Mouse (Mus musculus) monocyte, adult 5-6 weeks (primary cell): ENCODE data around the gene Ggact. TPM values are rescaled to one million over a fixed set of nuclear protein-coding genes. Genes with fewer than 3 reads are reported as not detected.

Experiments used
- ATAC-seq: fragments of 153-309, 156-312 bp; replicated peaks from 2 replicates; pipeline ENCODE4 v1.8.0; 2017; ENCODE audit warnings: mild to moderate bottlenecking; ENCODE audit not compliant: low TSS enrichment, insufficient number of reproducible peaks, severe bottlenecking, poor library complexity, low FRiP score
- total RNA-seq: library from RNA; stranded (forward); fragments of 200-1000, 200-491, 200-594 nt; gene quantifications from 3 replicates; pipeline ENCODE4 v1.2.3, GENCODE M21; 2017

Gene Ggact
- 0.75 to 6.5 TPM (median 5.6 TPM) in 3 replicates for total RNA-seq

GRCm38 (mm10) chr14:122913657-122914056, at the start of gene Ggact:
Ggact (minus strand) TSS chr14:122913757.
- ATAC-seq: no peak

GRCm38 (mm10) chr14:122957941-122958340, 44.4 kb upstream of the Ggact start:
- ATAC-seq: no peak

GRCm38 (mm10) chr14:122953331-122953730, 39.8 kb upstream of the Ggact start:
- no peak for ATAC-seq

DNA sequence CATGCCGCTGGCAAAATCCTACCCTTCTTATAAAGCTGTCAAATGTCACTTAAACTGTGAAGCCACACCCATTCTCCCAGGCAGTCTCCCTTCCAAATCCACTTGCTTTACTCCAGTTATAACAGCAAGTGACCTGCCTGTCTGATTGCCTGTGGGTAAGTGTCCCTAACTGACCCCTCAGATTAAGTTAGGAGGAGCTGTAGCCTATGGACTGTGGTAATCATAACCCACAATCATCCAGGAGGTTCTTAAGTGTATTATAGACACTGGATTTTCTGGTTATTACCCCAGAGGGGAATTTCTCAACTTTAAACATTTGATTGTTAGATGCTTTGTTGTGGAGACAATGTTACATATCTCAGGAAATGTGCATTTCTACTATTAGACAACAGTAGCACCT, 39.0 kb upstream of the Ggact start:
- no peak for ATAC-seq

DNA sequence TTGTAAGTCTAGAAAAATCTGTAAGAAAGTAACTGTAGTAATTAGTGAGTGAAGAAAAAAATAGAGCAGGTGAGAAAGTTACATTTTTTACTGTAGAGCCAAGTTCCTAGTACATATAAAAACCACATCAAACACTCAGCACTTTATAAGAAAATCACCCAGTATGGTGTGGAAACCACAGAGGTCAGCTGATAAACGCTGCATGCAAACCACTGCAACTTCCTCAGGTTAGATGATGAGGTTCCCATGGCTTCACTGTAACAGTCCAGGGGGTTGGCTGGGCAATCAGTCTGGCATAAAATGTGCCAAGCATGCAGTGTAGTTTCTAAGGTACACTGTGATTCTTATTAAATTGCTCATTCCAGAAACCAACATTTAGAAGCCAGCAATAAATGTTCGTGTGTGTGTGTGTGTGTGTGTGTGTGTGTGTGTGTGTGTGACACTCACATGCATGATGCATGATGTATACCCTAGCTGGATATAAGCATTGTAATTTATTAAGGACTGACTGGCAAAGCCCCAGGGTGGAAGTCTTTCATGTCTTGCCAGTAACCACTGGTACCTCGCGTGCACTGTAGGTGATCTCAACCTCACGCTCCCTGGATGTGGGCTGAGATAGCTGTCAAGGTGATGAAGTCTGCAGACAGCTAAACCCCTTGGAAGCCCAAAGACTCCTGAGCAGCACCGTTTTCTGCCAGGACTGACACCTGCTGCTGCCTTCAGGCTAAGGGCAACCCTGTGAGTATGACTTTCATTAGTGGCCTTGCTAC, 38.3 kb upstream of the Ggact start:
- ATAC-seq: peak; percentile 47; the same call in 1 of the 2 replicates

- no peak for ATAC-seq
These were observed 37.4 kb upstream of the Ggact start for GRCm38 (mm10) chr14:122950915-122951314.

DNA sequence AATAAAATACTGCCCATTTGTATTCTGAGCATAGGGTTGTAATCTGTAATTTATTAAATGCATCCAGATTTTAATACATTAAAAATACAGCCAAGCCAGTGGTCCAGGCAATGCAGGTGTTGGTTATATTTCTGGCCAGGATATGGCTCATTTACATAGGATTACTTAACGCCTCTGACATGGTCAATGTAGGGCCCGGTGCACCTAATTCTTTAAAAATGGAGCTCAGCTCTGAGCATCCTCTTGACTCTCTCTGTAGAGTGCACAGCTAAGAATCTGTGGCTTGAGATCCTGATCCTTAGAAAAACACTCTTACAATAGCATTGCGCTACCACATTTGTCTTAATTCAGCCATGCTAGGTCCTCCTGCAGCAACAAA, 29.9 kb upstream of the Ggact start:
- ATAC-seq: no peak

GRCm38 (mm10) chr14:122942757-122943474, 29.4 kb upstream of the Ggact start:
- no peak for ATAC-seq

- no peak for ATAC-seq
These were observed 22.9 kb upstream of the Ggact start for GRCm38 (mm10) chr14:122936460-122936859.

GRCm38 (mm10) chr14:122920011-122920410, 6.5 kb upstream of the Ggact start:
- no peak for ATAC-seq

DNA sequence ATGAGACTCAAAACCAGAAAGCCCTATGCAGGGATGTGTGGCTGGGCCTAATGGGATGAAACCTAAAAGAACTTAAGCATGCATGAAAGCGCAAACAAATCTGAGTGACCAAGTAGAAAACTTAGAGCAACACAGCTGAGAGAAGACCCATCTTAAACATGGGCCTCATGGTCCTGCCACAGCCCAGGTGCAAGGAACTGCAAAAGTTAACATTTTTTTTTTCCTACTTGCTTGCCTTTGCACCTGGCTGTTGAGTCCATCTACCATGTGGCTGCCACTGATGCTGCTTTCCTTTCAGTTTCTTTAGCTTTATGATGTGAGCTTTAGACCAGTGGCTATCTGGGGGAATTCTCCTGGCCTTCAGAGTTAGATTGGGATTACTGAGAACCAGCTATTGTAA, 4.1 kb upstream of the Ggact start:
- no peak for ATAC-seq

GRCm38 (mm10) chr14:122912812-122913498, 602 bp downstream of the Ggact start:
- ATAC-seq: no peak

GRCm38 (mm10) chr14:122912137-122912536, 1.4 kb downstream of the Ggact start:
- no peak for ATAC-seq

GRCm38 (mm10) chr14:122911265-122911664, 2.3 kb downstream of the Ggact start:
- ATAC-seq: no peak

DNA sequence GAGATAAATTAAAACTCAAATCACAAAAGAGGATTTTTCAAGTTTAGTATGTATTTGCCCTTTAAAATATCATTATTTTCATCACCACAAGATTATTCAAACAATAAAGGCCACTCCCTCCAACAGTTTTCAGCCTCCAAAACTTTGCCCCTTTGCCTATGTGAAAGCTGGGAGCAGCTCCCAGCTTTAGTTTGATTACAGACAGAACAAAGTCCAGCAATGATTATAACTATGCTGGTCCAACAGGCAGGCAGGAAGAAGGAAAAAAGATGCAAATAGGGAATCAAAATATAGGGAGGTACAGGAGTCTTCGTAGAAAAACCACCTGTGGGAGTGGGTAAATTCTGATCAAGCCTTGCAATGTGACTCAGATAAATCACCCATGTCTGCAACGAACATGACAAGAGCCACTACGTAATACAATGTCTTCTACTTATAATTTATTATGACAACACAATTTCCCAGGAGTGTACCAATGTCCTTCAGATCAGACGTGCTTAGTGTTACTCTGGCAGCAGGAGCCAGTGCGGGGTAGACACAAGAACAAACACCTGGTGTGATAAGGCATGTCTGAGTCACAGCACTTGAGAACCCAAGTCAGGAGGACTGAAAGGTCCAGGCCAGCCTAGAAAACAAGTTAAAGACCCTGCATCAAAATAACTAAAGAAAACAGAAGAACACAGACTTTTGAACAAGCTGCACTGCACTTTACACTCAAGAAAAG, 4.0 kb downstream of the Ggact start:
- ATAC-seq: no peak

DNA sequence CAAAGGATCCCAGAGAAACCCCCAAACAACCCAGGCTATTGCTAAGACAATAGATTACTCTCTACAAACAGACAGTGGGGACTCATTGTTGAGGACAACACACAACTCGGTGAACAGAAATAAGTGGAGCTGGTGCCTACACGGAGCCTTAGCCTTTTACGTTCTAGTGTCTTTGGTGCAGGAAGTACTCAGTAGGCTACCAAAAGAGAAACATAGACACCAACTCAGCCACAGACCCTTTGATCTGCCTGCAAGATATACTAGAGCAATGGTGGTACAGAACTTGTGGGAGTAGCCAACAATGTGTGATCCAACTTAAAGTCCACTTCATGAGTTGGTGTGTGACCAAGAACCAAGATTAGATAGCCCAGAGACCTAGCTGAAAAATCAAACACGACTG, 5.5 kb downstream of the Ggact start:
- ATAC-seq: no peak

- ATAC-seq: no peak
These were observed 8.6 kb downstream of the Ggact start for GRCm38 (mm10) chr14:122905007-122905406.

GRCm38 (mm10) chr14:122903923-122904351, 9.6 kb downstream of the Ggact start:
- no peak for ATAC-seq

GRCm38 (mm10) chr14:122902884-122903283, 10.7 kb downstream of the Ggact start:
- no peak for ATAC-seq
